Mouse (Mus musculus): Measurements from ENCODE around the gene Urod. TPM values are rescaled to one million over a fixed set of nuclear protein-coding genes. Genes with fewer than 3 reads are reported as not detected.

The Urod gene
- polyA plus RNA-seq (2014; fragmentation: Illumina TruSeq; extraction: RNeasy Lipid Tissue Mini Kit (QIAGEN cat#74804); ENCODE audit: insufficient read depth, low read depth, low replicate concordance) = 56.2 TPM

GRCm38 (mm10) chr4:116993672-116994621, at the start of gene Urod:
Urod (minus strand) TSS chr4:116994413.

GRCm38 (mm10) chr4:117019206-117020134, 25.3 kb upstream of the Urod start, which contains the start of gene Eif2b3:
Eif2b3 (plus strand) TSS chr4:117019402.

GRCm38 (mm10) chr4:116995131-116995797, 1.1 kb upstream of the Urod start, which contains the start of gene Hectd3:
Hectd3 (plus strand) TSS chr4:116995317.

Other genes starting within 250 kb of the Urod start
- gene Toe1, start 186.8 kb downstream of the Urod start, polyA plus RNA-seq (2014; fragmentation: Illumina TruSeq; extraction: RNeasy Lipid Tissue Mini Kit (QIAGEN cat#74804); ENCODE audit: insufficient read depth, low read depth, low replicate concordance) = 13.1 TPM
- gene Mutyh, start 186.7 kb downstream of the Urod start, polyA plus RNA-seq (2014; fragmentation: Illumina TruSeq; extraction: RNeasy Lipid Tissue Mini Kit (QIAGEN cat#74804); ENCODE audit: insufficient read depth, low read depth, low replicate concordance) = 2.1 TPM
- 0.30 TPM for gene Hpdl, start 172.7 kb downstream of the Urod start, polyA plus RNA-seq (2014; fragmentation: Illumina TruSeq; extraction: RNeasy Lipid Tissue Mini Kit (QIAGEN cat#74804); ENCODE audit: insufficient read depth, low read depth, low replicate concordance)
- 0.73 TPM for gene Zswim5, start 117.0 kb downstream of the Urod start, polyA plus RNA-seq (2014; fragmentation: Illumina TruSeq; extraction: RNeasy Lipid Tissue Mini Kit (QIAGEN cat#74804); ENCODE audit: insufficient read depth, low read depth, low replicate concordance)
- gene Hectd3, start 904 bp upstream of the Urod start, polyA plus RNA-seq (2014; fragmentation: Illumina TruSeq; extraction: RNeasy Lipid Tissue Mini Kit (QIAGEN cat#74804); ENCODE audit: insufficient read depth, low read depth, low replicate concordance) = 11.0 TPM
- 11.9 TPM for gene Eif2b3, start 25.0 kb upstream of the Urod start, polyA plus RNA-seq (2014; fragmentation: Illumina TruSeq; extraction: RNeasy Lipid Tissue Mini Kit (QIAGEN cat#74804); ENCODE audit: insufficient read depth, low read depth, low replicate concordance)
- 0.66 TPM for gene Ptch2, start 101.7 kb upstream of the Urod start, polyA plus RNA-seq (2014; fragmentation: Illumina TruSeq; extraction: RNeasy Lipid Tissue Mini Kit (QIAGEN cat#74804); ENCODE audit: insufficient read depth, low read depth, low replicate concordance)
- gene Btbd19, start 131.3 kb upstream of the Urod start, polyA plus RNA-seq (2014; fragmentation: Illumina TruSeq; extraction: RNeasy Lipid Tissue Mini Kit (QIAGEN cat#74804); ENCODE audit: insufficient read depth, low read depth, low replicate concordance) = 3.3 TPM
- 36.5 TPM for gene Tctex1d4, start 132.4 kb upstream of the Urod start, polyA plus RNA-seq (2014; fragmentation: Illumina TruSeq; extraction: RNeasy Lipid Tissue Mini Kit (QIAGEN cat#74804); ENCODE audit: insufficient read depth, low read depth, low replicate concordance)
- gene Plk3, start 139.6 kb upstream of the Urod start, polyA plus RNA-seq (2014; fragmentation: Illumina TruSeq; extraction: RNeasy Lipid Tissue Mini Kit (QIAGEN cat#74804); ENCODE audit: insufficient read depth, low read depth, low replicate concordance) = 4.8 TPM
- gene Rps8, start 161.8 kb upstream of the Urod start, polyA plus RNA-seq (2014; fragmentation: Illumina TruSeq; extraction: RNeasy Lipid Tissue Mini Kit (QIAGEN cat#74804); ENCODE audit: insufficient read depth, low read depth, low replicate concordance) = 1,631 TPM
- 0.31 TPM for gene Kif2c, start 188.2 kb upstream of the Urod start, polyA plus RNA-seq (2014; fragmentation: Illumina TruSeq; extraction: RNeasy Lipid Tissue Mini Kit (QIAGEN cat#74804); ENCODE audit: insufficient read depth, low read depth, low replicate concordance)